Comparison of ENCODE assay signal across 20 mouse cellular contexts in genomic region chr9:71609010-71609409, GRCm38 (mm10). TPM values are rescaled to one million over a fixed set of nuclear protein-coding genes. Genes with fewer than 3 reads are reported as not detected.
DNase-seq lines count a peak whose midpoint lies in the region; ATAC-seq and TF ChIP-seq lines count a peak whose summit lies in the region.
"Had no signal": no experiment of that assay in that cellular context is flagged by ENCODE, and none has a peak within 500 bp of the region (broad histone marks: within the 10 kb centered on the region; RNA-seq: fewer than 3 reads in every experiment).

No protein-coding gene starts in this region.

- intact Hi-C loops in gastrocnemius, adult 2 months (cut with DNase I), result no loop called here

- no peak for TF ChIP-seq CTCF in lung, embryonic 14.5 days (IDR thresholded peaks at IDR 0.05; ENCODE audit: low read depth)
- TF ChIP-seq CTCF in gastrocnemius, adult 2 months (IDR thresholded peaks at IDR 0.05), result no peak

- peak; percentile 35 for DNase-seq in adrenal gland, postnatal 10 days
- DNase-seq in adrenal gland, adult 18-20 months (ENCODE audit: low spot score in 2 of 2), result no peak
- DNase-seq in heart, adult 11 months, result no peak
- DNase-seq in lung, embryonic 14.5 days, result peak; percentile 54
- DNase-seq in lung, postnatal 25 days (ENCODE audit: low spot score), result peak; percentile 58
- no peak for DNase-seq in frontal cortex, adult 2 months (ENCODE audit: extremely low spot score in 1 of 2, low spot score in 1 of 2)
- no peak for DNase-seq in gastrocnemius, adult 2 months
- DNase-seq: adrenal gland, postnatal 25 days; cerebellum, adult 9-10 months; gastrocnemius, postnatal 10 days; kidney, adult 2 months had no signal

- no peaks in the 10 kb centered on the region for H3K27me3 ChIP-seq in heart, embryonic 16.5 days (ENCODE audit: control insufficient read depth, insufficient read depth, low read length)
- H3K27me3 ChIP-seq in lung, embryonic 14.5 days (ENCODE audit: insufficient read depth, low read length), result no peaks in the 10 kb centered on the region
- H3K27me3 ChIP-seq: forebrain, embryonic 13.5 days; hindbrain, embryonic 13.5 days; limb, embryonic 15.5 days; midbrain, embryonic 12.5 days had no signal

- H3K36me3 ChIP-seq in heart, embryonic 16.5 days (ENCODE audit: control insufficient read depth, insufficient read depth), result no peaks in the 10 kb centered on the region
- no peaks in the 10 kb centered on the region for H3K36me3 ChIP-seq in lung, embryonic 14.5 days (ENCODE audit: insufficient read depth)
- H3K36me3 ChIP-seq: hindbrain, embryonic 13.5 days; limb, embryonic 15.5 days; liver, embryonic 15.5 days; midbrain, embryonic 12.5 days had no signal

- peak overlapping the region; percentile 56 for H3K27ac ChIP-seq in heart, embryonic 16.5 days (ENCODE audit: low read length)
- no peak overlapping the region for H3K27ac ChIP-seq in lung, embryonic 14.5 days (ENCODE audit: low read depth)
- no peak overlapping the region for H3K27ac ChIP-seq in gastrocnemius, adult 2 months
- H3K27ac ChIP-seq: forebrain, embryonic 13.5 days; hindbrain, embryonic 13.5 days; kidney, postnatal 0 days; left cerebral cortex, adult 2 months; limb, embryonic 15.5 days; liver, embryonic 15.5 days; midbrain, embryonic 12.5 days had no signal

- no peak overlapping the region for H3K9ac ChIP-seq in heart, embryonic 16.5 days (ENCODE audit: low read length)
- no peak overlapping the region for H3K9ac ChIP-seq in lung, embryonic 14.5 days
- H3K9ac ChIP-seq: forebrain, embryonic 13.5 days; hindbrain, embryonic 13.5 days; limb, embryonic 15.5 days; liver, embryonic 15.5 days; midbrain, embryonic 12.5 days had no signal

- 0 out of 2 replicates have a peak, but pooled peaks have one; percentile 25 for ATAC-seq in heart, embryonic 16.5 days (replicated peaks; ENCODE audit: extremely low read depth, insufficient read depth, low FRiP score)
- ATAC-seq in lung, embryonic 14.5 days (ENCODE audit: insufficient read depth), result no peak
- ATAC-seq: forebrain, embryonic 13.5 days had no signal

- no peak overlapping the region for H3K4me3 ChIP-seq in heart, embryonic 16.5 days (ENCODE audit: low read length)
- H3K4me3 ChIP-seq in lung, embryonic 14.5 days (ENCODE audit: low read depth, low read length), result no peak overlapping the region
- H3K4me3 ChIP-seq in gastrocnemius, adult 2 months, result no peak overlapping the region
- H3K4me3 ChIP-seq: forebrain, embryonic 13.5 days; hindbrain, embryonic 13.5 days; left cerebral cortex, adult 2 months; limb, embryonic 15.5 days; liver, embryonic 15.5 days; midbrain, embryonic 12.5 days had no signal

- no peaks in the 10 kb centered on the region for H3K9me3 ChIP-seq in heart, embryonic 16.5 days (replicated peaks; ENCODE audit: control insufficient read depth, low read length)
- H3K9me3 ChIP-seq in lung, embryonic 14.5 days (ENCODE audit: low read depth, low read length), result no peaks in the 10 kb centered on the region
- H3K9me3 ChIP-seq: forebrain, embryonic 13.5 days; hindbrain, embryonic 13.5 days; limb, embryonic 15.5 days; liver, embryonic 15.5 days; midbrain, embryonic 12.5 days had no signal

- H3K4me1 ChIP-seq in heart, embryonic 16.5 days (ENCODE audit: control insufficient read depth, insufficient read depth, low read length), result peaks cover 59% of the 10 kb centered on the region
- H3K4me1 ChIP-seq in lung, embryonic 14.5 days (ENCODE audit: insufficient read depth), result 0 out of 2 replicates have a peak, but pooled peaks cover 5% of the 10 kb centered on the region
- H3K4me1 ChIP-seq: midbrain, embryonic 12.5 days had no signal

- WGBS in heart, embryonic 16.5 days, result 16% methylated on average over 6 of the region's 6 CpGs
- 35% methylated on average over 6 of the region's 6 CpGs for WGBS in lung, embryonic 14.5 days

- peak overlapping the region; percentile 5 for H3K4me2 ChIP-seq in heart, embryonic 16.5 days (ENCODE audit: low read depth, low read length)
- no peak overlapping the region for H3K4me2 ChIP-seq in lung, embryonic 14.5 days
- H3K4me2 ChIP-seq: forebrain, embryonic 13.5 days; hindbrain, embryonic 13.5 days; limb, embryonic 15.5 days; liver, embryonic 15.5 days; midbrain, embryonic 12.5 days had no signal

RNA-seq across cellular contexts. Expression of gene Myzap, which starts 16.9 kb away (rescaled TPM):
- 10 to 100 TPM; 10.9 to 13.5 TPM for total RNA-seq in adrenal gland, postnatal 10 days (2021)
- 10 to 100 TPM; 11.2 to 12.7 TPM for total RNA-seq in adrenal gland, adult 18-20 months (2021)
- 168 and 183 TPM in 2 replicates for polyA plus RNA-seq in heart, embryonic 16.5 days (2015; fragmentation: Nextera tagmentation; extraction: Ambion mirVana)
- polyA plus RNA-seq in lung, embryonic 14.5 days (2014; fragmentation: Nextera tagmentation; extraction: Ambion mirVana), result 39.0 and 44.4 TPM in 2 replicates
- polyA plus RNA-seq in frontal cortex, adult 2 months (2012; rRNA removed), result 0.71 and 0.74 TPM in 2 replicates
- total RNA-seq in gastrocnemius, adult 2 months (2021), result 1 to 10 TPM; 3.7 to 5.1 TPM
- total RNA-seq: granulocyte monocyte progenitor cell, adult 5-6 weeks had no signal

Comparison
In these comparisons a context has a peak if more than half of its experiments do, and no peak if none do; other contexts are left out.
1. DNase-seq: peak in adrenal gland, postnatal 10 days (single experiment), lung, embryonic 14.5 days (single experiment) and lung, postnatal 25 days (single experiment); none in adrenal gland, adult 18-20 months (0 of 2), heart, adult 11 months (single experiment), frontal cortex, adult 2 months (0 of 2) and gastrocnemius, adult 2 months (single experiment).